Mouse (Mus musculus): ENCODE data around the gene Cxcr2. TPM values are rescaled to one million over a fixed set of nuclear protein-coding genes. Genes with fewer than 3 reads are reported as not detected.

The Cxcr2 gene
- polyA plus RNA-seq, 1 experiment from 2014 or later, result 3.2 TPM

- Histone ChIP-seq H3K4me1 (ENCODE audit: insufficient read depth) (peaks cover 4% of the 10 kb centered on the region; the same call in 1 of the 2 replicates), H3K9me3 (ENCODE audit: low read length) (no peaks in the 10 kb centered on the region), H3K4me2 (ENCODE audit: low read depth, low read length) (no peak overlapping the region), H3K36me3 (replicated peaks; ENCODE audit: insufficient read depth, low read length) (no peaks in the 10 kb centered on the region), H3K4me3 (ENCODE audit: low read depth, low read length) (no peak overlapping the region), H3K9ac (replicated peaks) (no peak overlapping the region), H3K27me3 (ENCODE audit: insufficient read depth, low read length) (no peaks in the 10 kb centered on the region), H3K27ac (ENCODE audit: low read depth) (no peak overlapping the region)
- DNase-seq, result no peak
- WGBS (ENCODE audit: insufficient replicate concordance), result 50% methylated on average over 2 of the region's 2 CpGs
- TF ChIP-seq EP300 (IDR thresholded peaks at IDR 0.05; ENCODE audit: low read depth) (no peak), CTCF (IDR thresholded peaks at IDR 0.05; ENCODE audit: low read depth) (no peak)
- ATAC-seq, result no peak
Measured at GRCm38 (mm10) chr1:74181462-74181861, 27.7 kb downstream of the Cxcr2 start.

- no peak overlapping the region for H3K4me3 ChIP-seq (ENCODE audit: low read depth, low read length)
- no peaks in the 10 kb centered on the region for H3K27me3 ChIP-seq (ENCODE audit: insufficient read depth, low read length)
- WGBS (ENCODE audit: insufficient replicate concordance), result 50% methylated on average over 2 of the region's 2 CpGs
- H3K9ac ChIP-seq (replicated peaks), result no peak overlapping the region
- peak; percentile 36 for TF ChIP-seq CTCF (IDR thresholded peaks at IDR 0.05; ENCODE audit: low read depth)
- TF ChIP-seq EP300 (IDR thresholded peaks at IDR 0.05; ENCODE audit: low read depth), result no peak
- ATAC-seq (no peak), DNase-seq (no peak)
- H3K4me2 ChIP-seq (ENCODE audit: low read depth, low read length), result no peak overlapping the region
- no peak overlapping the region for H3K27ac ChIP-seq (ENCODE audit: low read depth)
- no peaks in the 10 kb centered on the region for H3K36me3 ChIP-seq (replicated peaks; ENCODE audit: insufficient read depth, low read length)
- H3K4me1 ChIP-seq (ENCODE audit: insufficient read depth), result peaks cover 4% of the 10 kb centered on the region; the same call in 1 of the 2 replicates
- H3K9me3 ChIP-seq (ENCODE audit: low read length), result no peaks in the 10 kb centered on the region
Measured at GRCm38 (mm10) chr1:74183006-74183405, 29.2 kb downstream of the Cxcr2 start.

GRCm38 (mm10) chr1:74190471-74190870 lies 36.7 kb downstream of the Cxcr2 start:
- H3K27ac ChIP-seq (ENCODE audit: low read depth), result no peak overlapping the region
- no peaks in the 10 kb centered on the region for H3K4me1 ChIP-seq (ENCODE audit: insufficient read depth)
- WGBS (ENCODE audit: insufficient replicate concordance), result 87% methylated on average over 7 of the region's 7 CpGs

GRCm38 (mm10) chr1:74192711-74193110 lies 38.9 kb downstream of the Cxcr2 start:
- ATAC-seq, result no peak
- Histone ChIP-seq H3K4me3 (ENCODE audit: low read depth, low read length) (no peak overlapping the region), H3K9me3 (ENCODE audit: low read length) (no peaks in the 10 kb centered on the region), H3K27ac (ENCODE audit: low read depth) (no peak overlapping the region), H3K4me2 (ENCODE audit: low read depth, low read length) (no peak overlapping the region), H3K27me3 (ENCODE audit: insufficient read depth, low read length) (no peaks in the 10 kb centered on the region), H3K9ac (replicated peaks) (no peak overlapping the region), H3K4me1 (ENCODE audit: insufficient read depth) (peaks cover 4% of the 10 kb centered on the region), H3K36me3 (replicated peaks; ENCODE audit: insufficient read depth, low read length) (no peaks in the 10 kb centered on the region)
- WGBS (ENCODE audit: insufficient replicate concordance), result 60% methylated on average over 2 of the region's 2 CpGs
- TF ChIP-seq CTCF (IDR thresholded peaks at IDR 0.05; ENCODE audit: low read depth) (no peak), EP300 (IDR thresholded peaks at IDR 0.05; ENCODE audit: low read depth) (no peak)
- no peak for DNase-seq

More at GRCm38 (mm10) chr1:74190471-74190870, 36.7 kb downstream of the Cxcr2 start:
- Histone ChIP-seq H3K36me3 (replicated peaks; ENCODE audit: insufficient read depth, low read length) (no peaks in the 10 kb centered on the region), H3K27me3 (ENCODE audit: insufficient read depth, low read length) (no peaks in the 10 kb centered on the region), H3K9me3 (ENCODE audit: low read length) (no peaks in the 10 kb centered on the region), H3K4me3 (ENCODE audit: low read depth, low read length) (no peak overlapping the region), H3K9ac (replicated peaks) (no peak overlapping the region), H3K4me2 (ENCODE audit: low read depth, low read length) (no peak overlapping the region)
- no peak for ATAC-seq
- TF ChIP-seq CTCF (IDR thresholded peaks at IDR 0.05; ENCODE audit: low read depth) (no peak), EP300 (IDR thresholded peaks at IDR 0.05; ENCODE audit: low read depth) (no peak)
- DNase-seq, result no peak

GRCm38 (mm10) chr1:74194445-74194844 lies 40.7 kb downstream of the Cxcr2 start, which contains the start of gene Cxcr1:
Gene Cxcr1, minus strand, starts transcription at chr1:74194631.
- ATAC-seq (no peak), DNase-seq (no peak)
- Histone ChIP-seq H3K27ac (ENCODE audit: low read depth) (no peak within 1 kb of the TSS), H3K4me3 (ENCODE audit: low read depth, low read length) (no peak within 1 kb of the TSS), H3K9me3 (ENCODE audit: low read length) (no peaks in the 10 kb centered on the region), H3K36me3 (replicated peaks; ENCODE audit: insufficient read depth, low read length) (no peaks in the 10 kb centered on the region), H3K4me2 (ENCODE audit: low read depth, low read length) (no peak within 1 kb of the TSS), H3K27me3 (ENCODE audit: insufficient read depth, low read length) (no peaks in the 10 kb centered on the region), H3K9ac (replicated peaks) (no peak within 1 kb of the TSS), H3K4me1 (ENCODE audit: insufficient read depth) (peaks cover 4% of the 10 kb centered on the region)
- TF ChIP-seq EP300 (IDR thresholded peaks at IDR 0.05; ENCODE audit: low read depth) (no peak), CTCF (IDR thresholded peaks at IDR 0.05; ENCODE audit: low read depth) (no peak)
- 67% methylated on average over 8 of the region's 8 CpGs for WGBS (ENCODE audit: insufficient replicate concordance)

- 33% methylated on average over 7 of the region's 7 CpGs for WGBS (ENCODE audit: insufficient replicate concordance)
- Histone ChIP-seq H3K9ac (replicated peaks) (no peak overlapping the region), H3K27me3 (ENCODE audit: insufficient read depth, low read length) (no peaks in the 10 kb centered on the region), H3K4me2 (ENCODE audit: low read depth, low read length) (peak overlapping the region; percentile 54; the same call in 1 of the 2 replicates), H3K36me3 (replicated peaks; ENCODE audit: insufficient read depth, low read length) (no peaks in the 10 kb centered on the region), H3K27ac (ENCODE audit: low read depth) (no peak overlapping the region; the same call in 1 of the 2 replicates), H3K4me3 (ENCODE audit: low read depth, low read length) (no peak overlapping the region), H3K4me1 (ENCODE audit: insufficient read depth) (peaks cover 4% of the 10 kb centered on the region), H3K9me3 (ENCODE audit: low read length) (no peaks in the 10 kb centered on the region)
- TF ChIP-seq EP300 (IDR thresholded peaks at IDR 0.05; ENCODE audit: low read depth) (no peak), CTCF (IDR thresholded peaks at IDR 0.05; ENCODE audit: low read depth) (peak; percentile 79)
- peak; percentile 50 for ATAC-seq
- peak; percentile 65 for DNase-seq
Measured at GRCm38 (mm10) chr1:74195961-74196360, 42.2 kb downstream of the Cxcr2 start.
